30 mouse cellular contexts compared by ENCODE assay signal in the genomic region with DNA sequence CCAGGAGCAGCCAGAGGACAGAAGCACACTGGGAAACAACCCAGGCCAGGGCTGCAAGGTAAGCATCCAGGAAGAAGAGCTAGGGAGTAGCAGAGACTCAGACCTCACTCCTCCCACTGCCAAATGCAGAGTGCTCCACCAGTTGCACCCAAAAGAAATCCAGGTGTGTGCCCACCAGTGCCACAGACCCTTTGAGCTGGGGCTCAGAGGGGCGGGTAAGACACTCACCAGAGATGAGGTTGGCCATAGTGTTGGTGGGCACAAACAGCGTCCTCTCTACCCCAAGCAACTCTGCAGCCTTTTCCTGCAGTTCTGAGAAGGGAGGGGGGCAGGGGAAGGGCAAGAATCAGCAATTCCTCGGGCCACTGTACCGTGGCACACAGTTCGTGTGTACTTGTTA. TPM values are rescaled to one million over a fixed set of nuclear protein-coding genes. Genes with fewer than 3 reads are reported as not detected.
DNase-seq lines count a peak whose midpoint lies in the region; ATAC-seq and TF ChIP-seq lines count a peak whose summit lies in the region.
"Had no signal": no experiment of that assay in that cellular context is flagged by ENCODE, and none has a peak within 500 bp of the region (broad histone marks: within the 10 kb centered on the region; RNA-seq: fewer than 3 reads in every experiment).

No protein-coding gene starts in this region.

- no peak for ATAC-seq in forebrain, embryonic 13.5 days
- ATAC-seq: liver, embryonic 12.5 days; Patski had no signal

- no peak for TF ChIP-seq CTCF in layer of hippocampus, adult 2 months (conservative IDR thresholded peaks at IDR 0.05)

- H3K9me3 ChIP-seq in forebrain, embryonic 10.5 days = no peaks in the 10 kb centered on the region
- no peaks in the 10 kb centered on the region for H3K9me3 ChIP-seq in forebrain, embryonic 13.5 days (replicated peaks)
- H3K9me3 ChIP-seq: forebrain, embryonic 15.5 days; hindbrain, embryonic 15.5 days; liver, embryonic 12.5 days; megakaryocyte, embryonic 14.5 days; midbrain, embryonic 13.5 days had no signal

- H3K4me3 ChIP-seq in forebrain, embryonic 10.5 days = no peak overlapping the region
- no peak overlapping the region for H3K4me3 ChIP-seq in forebrain, embryonic 13.5 days
- H3K4me3 ChIP-seq in layer of hippocampus, adult 2 months = no peak overlapping the region
- H3K4me3 ChIP-seq: forebrain, embryonic 15.5 days; hindbrain, embryonic 15.5 days; liver, embryonic 12.5 days; midbrain, embryonic 13.5 days had no signal

- peaks cover 56% of the 10 kb centered on the region for H3K27me3 ChIP-seq in forebrain, embryonic 10.5 days (ENCODE audit: poor library complexity, severe bottlenecking)
- peaks cover 11% of the 10 kb centered on the region; the same call in 1 of the 2 replicates for H3K27me3 ChIP-seq in forebrain, embryonic 13.5 days
- H3K27me3 ChIP-seq: forebrain, embryonic 15.5 days; hindbrain, embryonic 15.5 days; Patski had no signal

- 81% methylated on average over 5 of the region's 5 CpGs for WGBS in forebrain, embryonic 10.5 days
- 68% methylated on average over 5 of the region's 5 CpGs for WGBS in forebrain, embryonic 13.5 days

- H3K27ac ChIP-seq in forebrain, embryonic 10.5 days = 0 out of 2 replicates have a peak overlapping the region, but pooled peaks have one; percentile 30
- H3K27ac ChIP-seq in forebrain, embryonic 13.5 days = no peak overlapping the region
- peak overlapping the region; percentile 52; the same call in 1 of the 2 replicates for H3K27ac ChIP-seq in layer of hippocampus, adult 2 months
- H3K27ac ChIP-seq: forebrain, embryonic 15.5 days; hindbrain, embryonic 15.5 days; liver, embryonic 12.5 days; midbrain, embryonic 13.5 days; stomach, postnatal 0 days had no signal

- H3K9ac ChIP-seq in forebrain, embryonic 13.5 days = no peak overlapping the region
- H3K9ac ChIP-seq: forebrain, embryonic 15.5 days; liver, embryonic 12.5 days; liver, postnatal 0 days; midbrain, embryonic 13.5 days had no signal

- H3K4me2 ChIP-seq in forebrain, embryonic 13.5 days = no peak overlapping the region
- H3K4me2 ChIP-seq: forebrain, embryonic 15.5 days; heart, embryonic 11.5 days; hindbrain, embryonic 15.5 days; liver, embryonic 12.5 days had no signal

- no peak for DNase-seq in forebrain, embryonic 10.5 days (ENCODE audit: extremely low spot score, low spot score)
- DNase-seq in layer of hippocampus, adult 2 months (ENCODE audit: low spot score in 2 of 2) = no peak
- no peak for DNase-seq in layer of hippocampus, postnatal 10 days (ENCODE audit: low spot score in 2 of 2)
- DNase-seq in thymus, adult 18-20 months = peak; percentile 44 to 71
- no peak for DNase-seq in thymus, postnatal 4 days
- DNase-seq in adrenal gland, postnatal 10 days = no peak

- 0 out of 2 replicates have a peak, but pooled peaks cover 6% of the 10 kb centered on the region for H3K36me3 ChIP-seq in forebrain, embryonic 10.5 days (replicated peaks)
- no peaks in the 10 kb centered on the region for H3K36me3 ChIP-seq in forebrain, embryonic 13.5 days (ENCODE audit: poor library complexity, severe bottlenecking)
- H3K36me3 ChIP-seq: forebrain, embryonic 15.5 days; hindbrain, embryonic 15.5 days; liver, embryonic 12.5 days; midbrain, embryonic 13.5 days had no signal

- H3K4me1 ChIP-seq in forebrain, embryonic 10.5 days = peaks cover 74% of the 10 kb centered on the region
- H3K4me1 ChIP-seq in forebrain, embryonic 13.5 days = peaks cover 31% of the 10 kb centered on the region

RNA-seq across cellular contexts. Expression of a gene that starts 1.9 kb away (rescaled TPM):
- 4.4 and 6.4 TPM in 2 replicates for polyA plus RNA-seq in forebrain, embryonic 10.5 days (2016; fragmentation: Nextera tagmentation; extraction: Ambion mirVana)
- 2.3 and 2.5 TPM in 2 replicates for polyA plus RNA-seq in forebrain, embryonic 13.5 days (2015; fragmentation: Nextera tagmentation; extraction: Ambion mirVana)
- total RNA-seq in layer of hippocampus, adult 2 months (2021) = 1 to 10 TPM; 4.7 to 5.3 TPM
- 1 to 10 TPM; 2.1 to 2.3 TPM for total RNA-seq in layer of hippocampus, postnatal 10 days (2021)
- 10 to 100 TPM in 1 of 2 experiments, 1 to 10 TPM in 1; 9.5 to 17.3 TPM for total RNA-seq in adrenal gland, postnatal 10 days (2021)

RNA-seq across cellular contexts. Expression of a gene that starts 10.8 kb away (rescaled TPM):
- polyA plus RNA-seq in forebrain, embryonic 10.5 days (2016; fragmentation: Nextera tagmentation; extraction: Ambion mirVana) = not detected in 2 replicates
- not detected in 2 replicates for polyA plus RNA-seq in forebrain, embryonic 13.5 days (2015; fragmentation: Nextera tagmentation; extraction: Ambion mirVana)
- not detected for total RNA-seq in layer of hippocampus, adult 2 months (2021)
- under 1 TPM in 1 of 2 experiments, not detected in 1; 0.25 TPM for total RNA-seq in layer of hippocampus, postnatal 10 days (2021)
- not detected for total RNA-seq in adrenal gland, postnatal 10 days (2021)
- total RNA-seq: adrenal gland, postnatal 25 days; gastrocnemius, postnatal 14 days; granulocyte monocyte progenitor cell, adult 5-6 weeks; heart, postnatal 10 days; hematopoietic stem cell, adult 5-6 weeks; layer of hippocampus, postnatal 14 days; left cerebral cortex, postnatal 4 days; monocyte, adult 5-6 weeks; neutrophil, adult 5-6 weeks had no signal
- polyA plus RNA-seq: embryonic facial prominence, embryonic 14.5 days; forebrain, embryonic 15.5 days; heart, embryonic 11.5 days; hindbrain, embryonic 15.5 days; inflammation-experienced regulatory T-cells, adult 6 months; kidney, embryonic 14.5 days; limb, embryonic 14.5 days; liver, embryonic 12.5 days; liver, postnatal 0 days; lung, embryonic 16.5 days; midbrain, embryonic 13.5 days; stomach, postnatal 0 days had no signal

RNA-seq across cellular contexts. Expression of a gene that starts 22.3 kb away (rescaled TPM):
- polyA plus RNA-seq in forebrain, embryonic 10.5 days (2016; fragmentation: Nextera tagmentation; extraction: Ambion mirVana) = 412 and 424 TPM in 2 replicates
- polyA plus RNA-seq in forebrain, embryonic 13.5 days (2015; fragmentation: Nextera tagmentation; extraction: Ambion mirVana) = 231 and 243 TPM in 2 replicates
- total RNA-seq in layer of hippocampus, adult 2 months (2021) = 1 to 10 TPM in 1 of 2 experiments, under 1 TPM in 1; 0.86 to 1.5 TPM
- total RNA-seq in layer of hippocampus, postnatal 10 days (2021) = 1 to 10 TPM; 5.0 to 5.2 TPM
- total RNA-seq in adrenal gland, postnatal 10 days (2021) = 10 to 100 TPM; 23.3 to 28.0 TPM

RNA-seq across cellular contexts. Expression of a gene that starts 45.5 kb away (rescaled TPM):
- 167 and 178 TPM in 2 replicates for polyA plus RNA-seq in forebrain, embryonic 10.5 days (2016; fragmentation: Nextera tagmentation; extraction: Ambion mirVana)
- 103 and 104 TPM in 2 replicates for polyA plus RNA-seq in forebrain, embryonic 13.5 days (2015; fragmentation: Nextera tagmentation; extraction: Ambion mirVana)
- 1 to 10 TPM; 1.0 to 1.9 TPM for total RNA-seq in layer of hippocampus, adult 2 months (2021)
- total RNA-seq in layer of hippocampus, postnatal 10 days (2021) = 1 to 10 TPM; 5.4 TPM
- 10 to 100 TPM; 39.7 to 47.3 TPM for total RNA-seq in adrenal gland, postnatal 10 days (2021)

RNA-seq across cellular contexts. Expression of a gene that starts 45.7 kb away (rescaled TPM):
- polyA plus RNA-seq in forebrain, embryonic 10.5 days (2016; fragmentation: Nextera tagmentation; extraction: Ambion mirVana) = 4.0 and 4.8 TPM in 2 replicates
- polyA plus RNA-seq in forebrain, embryonic 13.5 days (2015; fragmentation: Nextera tagmentation; extraction: Ambion mirVana) = 7.4 and 7.5 TPM in 2 replicates
- total RNA-seq in layer of hippocampus, adult 2 months (2021) = 1 to 10 TPM; 4.8 to 7.2 TPM
- 1 to 10 TPM; 5.6 to 7.3 TPM for total RNA-seq in layer of hippocampus, postnatal 10 days (2021)
- total RNA-seq in adrenal gland, postnatal 10 days (2021) = 10 to 100 TPM; 14.1 to 17.7 TPM

Comparison
In these comparisons a context has a peak if more than half of its experiments do, and no peak if none do; other contexts are left out.
1. DNase-seq: peak in thymus, adult 18-20 months (2 of 2); none in forebrain, embryonic 10.5 days (single experiment), layer of hippocampus, adult 2 months (0 of 2), layer of hippocampus, postnatal 10 days (0 of 2), thymus, postnatal 4 days (single experiment) and adrenal gland, postnatal 10 days (single experiment).